Mouse (Mus musculus): ENCODE results near the gene Gm28372.

Gene Gm28372

DNA sequence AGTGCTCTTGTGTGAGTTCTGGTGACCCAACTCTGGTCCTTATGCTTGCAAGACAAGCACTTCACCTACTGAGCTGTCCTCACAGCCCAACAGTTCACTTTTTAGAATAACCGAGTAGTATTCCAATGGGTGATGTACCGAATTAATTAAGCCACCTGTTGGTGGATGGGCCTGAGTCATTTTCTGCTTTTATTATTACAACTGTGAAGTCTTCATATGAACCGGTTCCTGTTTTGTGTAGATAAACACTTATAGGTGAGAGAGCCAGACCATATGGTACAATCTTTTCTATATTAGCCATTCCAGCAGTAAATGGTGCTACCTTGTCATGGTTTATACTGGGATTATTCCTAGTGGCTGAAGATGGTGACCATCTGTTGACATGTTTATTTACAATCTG, 7.7 kb downstream of the Gm28372 start:
- no peak for DNase-seq

DNA sequence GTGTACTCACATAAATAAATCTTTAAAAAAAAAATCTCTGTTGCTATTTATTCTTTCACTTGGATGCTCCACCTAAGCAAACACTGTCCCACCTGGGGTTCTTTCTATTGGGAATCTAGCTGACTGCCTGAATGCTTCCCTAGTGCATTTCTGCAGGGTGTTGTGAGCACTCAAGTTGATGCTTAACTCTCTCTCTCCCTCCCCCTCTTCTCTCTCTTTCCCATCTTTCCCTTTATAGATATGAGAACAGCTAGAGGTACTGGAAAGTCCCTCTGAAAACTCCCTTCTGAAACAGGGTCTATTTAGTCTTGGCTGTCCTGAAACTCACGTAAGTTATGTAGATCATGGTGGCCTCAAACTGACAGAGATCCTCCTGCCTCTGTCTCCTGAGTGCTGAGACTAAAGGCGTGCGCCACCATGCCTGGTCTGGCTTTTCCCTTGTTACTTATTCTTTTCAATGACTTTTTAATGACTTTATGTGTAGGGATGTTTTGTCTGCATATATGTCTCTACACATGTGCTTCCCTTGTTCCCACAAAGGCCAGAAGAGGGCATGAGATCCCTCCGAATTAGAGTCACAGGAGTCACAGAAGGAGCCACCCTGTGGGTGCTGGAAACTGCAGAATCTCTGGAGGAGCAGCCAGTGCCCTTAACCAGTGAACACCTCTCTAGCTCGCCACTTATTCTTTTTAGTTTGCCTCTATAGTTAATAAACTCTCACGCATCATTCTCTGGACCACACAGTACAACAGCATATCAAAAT, 9.2 kb downstream of the Gm28372 start:
- peak in 1 of 2 experiments; percentile 31 for DNase-seq

DNA sequence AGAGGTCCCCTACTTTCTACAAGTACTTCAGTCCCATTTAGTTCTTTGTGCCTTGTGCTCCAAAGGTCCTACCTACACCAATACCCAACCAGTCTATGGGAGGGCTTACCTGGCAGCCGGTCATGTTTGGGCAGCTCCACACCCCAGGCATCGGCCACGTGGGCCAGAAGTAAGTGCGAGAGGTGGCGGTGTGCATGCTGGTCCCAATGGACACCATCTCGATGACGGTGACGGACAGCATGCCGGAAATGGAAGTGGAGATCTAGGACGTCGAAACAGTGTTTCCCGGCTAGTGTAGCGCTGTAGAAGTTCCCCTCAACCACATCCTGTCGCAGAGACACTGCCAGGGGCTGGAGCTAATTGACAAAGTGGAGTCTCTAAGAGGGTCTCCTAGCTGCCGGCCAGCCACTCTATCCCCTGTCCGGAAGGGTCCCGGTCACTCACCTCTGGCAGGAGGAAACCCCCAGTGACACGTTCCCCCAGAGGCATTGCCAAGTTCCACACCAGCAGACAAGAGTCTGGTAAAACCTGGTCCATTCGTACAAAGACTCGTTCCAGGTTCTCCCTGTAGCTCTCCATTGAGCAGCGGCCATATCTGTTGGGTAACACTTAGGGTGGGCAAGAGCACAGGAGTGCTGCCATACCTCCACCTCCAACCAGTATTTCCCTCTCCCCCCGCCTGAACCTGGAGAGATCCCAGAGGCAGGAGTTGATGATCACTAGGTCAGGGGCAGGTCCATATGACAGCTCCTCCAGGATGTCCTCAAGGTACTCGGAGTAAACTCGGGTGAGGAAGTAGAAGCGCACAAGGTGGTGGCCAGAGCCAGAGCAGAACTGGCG, 17.0 kb downstream of the Gm28372 start:
- peak in 1 of 2 experiments; percentile 48 for DNase-seq

GRCm38 (mm10) chr2:130423397-130424125, 18.5 kb downstream of the Gm28372 start:
- DNase-seq: peak; percentile 77 to 88

DNA sequence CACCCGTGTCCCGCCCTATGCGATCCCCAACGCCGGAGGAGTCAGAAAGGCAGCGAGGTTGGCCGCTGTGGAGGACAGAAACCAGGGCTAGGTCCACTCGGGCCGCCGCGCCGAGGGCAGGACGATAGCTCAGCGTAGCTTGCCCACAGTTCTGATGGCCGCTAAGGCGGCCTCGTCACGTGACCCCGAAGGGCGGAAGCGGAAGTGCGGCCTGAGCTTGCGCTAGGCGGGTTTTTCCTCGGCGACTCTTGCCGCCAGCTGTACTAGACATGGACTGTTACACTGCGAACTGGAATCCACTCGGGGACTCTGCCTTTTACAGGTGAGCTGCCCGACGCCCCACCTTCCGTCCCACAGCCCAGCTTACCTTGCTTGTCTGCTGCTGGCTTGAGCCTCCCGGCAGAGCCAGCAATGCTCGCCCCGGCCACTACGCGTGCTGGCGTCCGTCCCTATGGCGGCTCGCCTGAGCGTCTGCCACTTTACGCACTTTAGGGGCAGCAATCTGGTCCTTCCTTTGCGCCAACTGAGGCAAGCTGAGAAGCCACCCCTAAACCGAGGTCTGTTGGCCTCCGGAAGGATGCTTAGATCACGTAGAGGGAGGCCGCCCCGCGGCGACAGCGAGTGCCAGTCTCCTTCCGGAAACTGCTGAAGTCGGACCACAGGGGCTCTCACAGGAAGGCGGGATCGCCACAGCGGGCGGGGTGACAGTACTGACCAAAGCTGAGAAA, 19.3 kb downstream of the Gm28372 start, which contains the start of the genes Vps16 and Pced1a:
Gene Vps16, plus strand, starts transcription at position 214 of the 728 bp plus-strand sequence.
Gene Pced1a, minus strand, starts transcription at position 576 of the 728 bp plus-strand sequence.
- peak; percentile 93 to 96 for DNase-seq

- DNase-seq: no peak
These were observed 20.1 kb downstream of the Gm28372 start for GRCm38 (mm10) chr2:130425112-130425511.

- no peak for DNase-seq
These were observed 24.8 kb downstream of the Gm28372 start for GRCm38 (mm10) chr2:130429851-130430250.

- no peak for DNase-seq
These were observed 25.4 kb downstream of the Gm28372 start for GRCm38 (mm10) chr2:130430484-130430883.

- no peak for DNase-seq
These were observed 27.1 kb downstream of the Gm28372 start for GRCm38 (mm10) chr2:130432157-130432556.

- DNase-seq: peak in 1 of 2 experiments; percentile 72
These were observed 28.1 kb downstream of the Gm28372 start for GRCm38 (mm10) chr2:130433152-130433551.

DNA sequence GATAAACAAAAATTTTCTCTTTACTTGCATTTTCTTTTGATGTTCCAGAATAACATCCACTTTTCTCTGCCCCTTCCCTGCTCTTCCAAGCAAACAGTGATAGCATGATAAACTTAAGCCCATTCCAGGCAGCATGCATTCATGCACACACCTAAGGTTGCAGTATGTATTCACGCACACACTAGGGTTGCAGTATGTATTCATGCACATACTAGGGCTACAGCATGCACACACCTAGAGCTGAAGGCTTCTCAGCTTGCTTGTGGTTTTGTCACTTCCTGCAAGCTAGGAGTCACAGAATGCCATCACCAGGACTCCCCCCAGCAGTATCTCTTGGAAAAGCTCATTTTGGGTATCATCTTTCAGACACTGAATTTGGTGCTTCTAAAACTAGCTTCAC, 31.7 kb downstream of the Gm28372 start:
- no peak for DNase-seq

DNA sequence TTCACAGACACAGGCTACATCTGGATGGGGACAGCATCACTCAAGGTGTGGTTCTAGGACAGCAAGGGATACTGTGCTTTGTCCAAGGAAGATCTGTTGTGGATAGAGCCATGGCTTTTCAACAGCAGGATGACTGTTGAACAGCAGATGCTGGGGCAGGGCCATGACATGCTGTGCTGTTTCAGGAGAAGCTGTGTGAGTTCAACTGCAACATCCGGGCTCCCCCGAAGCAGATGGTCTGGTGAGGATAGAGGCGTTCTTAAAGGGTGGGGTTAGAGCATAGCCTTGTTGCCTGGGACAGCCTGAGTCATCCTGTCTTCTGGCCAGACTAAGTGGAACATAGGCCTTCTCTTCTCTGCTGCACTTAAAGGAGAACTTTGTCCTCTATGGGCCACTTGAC, 33.8 kb downstream of the Gm28372 start:
- DNase-seq: no peak

- DNase-seq: no peak
These were observed 34.9 kb downstream of the Gm28372 start for GRCm38 (mm10) chr2:130439840-130440480.

GRCm38 (mm10) chr2:130442162-130442561, 37.1 kb downstream of the Gm28372 start:
- DNase-seq: no peak

DNA sequence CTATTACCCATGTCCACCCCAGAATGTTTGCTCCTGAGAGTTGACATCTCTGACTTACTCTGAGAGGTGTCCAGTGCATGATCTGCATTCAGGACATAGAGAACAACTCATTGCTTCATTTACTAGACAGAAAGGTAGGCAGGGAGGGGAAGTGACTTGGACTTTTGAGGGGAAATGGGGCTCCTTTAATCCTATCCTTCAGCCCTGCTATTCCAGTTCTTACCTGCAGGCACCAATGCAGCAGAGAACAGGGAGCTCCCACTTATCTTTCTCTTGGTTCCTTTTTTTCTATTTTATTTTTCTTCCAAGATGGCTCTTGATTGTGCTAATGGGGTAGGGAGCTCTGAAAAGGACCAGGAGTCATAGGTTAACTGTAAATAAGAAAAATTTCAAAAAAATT, 43.4 kb downstream of the Gm28372 start:
- DNase-seq: no peak

- DNase-seq: peak in 1 of 2 experiments; percentile 27
These were observed 44.2 kb downstream of the Gm28372 start for GRCm38 (mm10) chr2:130449021-130449793.

DNA sequence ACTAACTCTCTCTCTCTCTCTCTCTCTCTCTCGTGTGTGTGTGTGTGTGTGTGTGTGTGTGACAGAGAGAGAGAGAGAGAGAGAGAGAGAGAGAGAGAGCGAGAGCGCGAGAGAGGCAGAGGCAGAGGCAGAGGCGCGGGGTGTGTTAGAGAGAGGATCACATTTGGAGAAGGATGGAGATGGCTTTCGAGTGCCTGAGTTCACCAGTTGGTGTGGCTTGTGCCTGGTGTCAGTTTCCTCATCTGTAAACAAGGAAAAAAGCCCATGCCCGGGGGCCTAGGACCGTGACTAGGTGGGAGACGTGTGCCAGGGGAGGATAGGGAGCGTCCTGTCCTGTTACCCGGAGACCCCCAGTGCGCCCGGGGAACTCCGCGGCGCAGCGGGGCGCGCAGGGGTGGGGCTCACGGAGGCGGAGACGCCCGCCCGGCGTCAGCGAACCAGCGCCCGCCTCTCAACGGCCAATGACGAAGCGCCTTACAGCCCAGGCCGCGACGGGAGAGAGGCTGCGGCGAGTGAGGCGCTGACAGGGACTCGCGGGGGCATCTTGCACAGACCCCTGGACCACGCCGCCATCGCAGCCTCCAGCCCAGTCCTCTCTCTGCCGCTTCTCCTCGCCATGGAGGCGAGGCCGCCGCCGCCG, 44.9 kb downstream of the Gm28372 start, which contains the start of gene Ptpra:
Gene Ptpra, plus strand, starts transcription at position 485 of the 640 bp plus-strand sequence.
- DNase-seq: peak; percentile 90 to 95

- DNase-seq: peak; percentile 64 to 86
These were observed 45.4 kb downstream of the Gm28372 start for GRCm38 (mm10) chr2:130450434-130450796.

DNA sequence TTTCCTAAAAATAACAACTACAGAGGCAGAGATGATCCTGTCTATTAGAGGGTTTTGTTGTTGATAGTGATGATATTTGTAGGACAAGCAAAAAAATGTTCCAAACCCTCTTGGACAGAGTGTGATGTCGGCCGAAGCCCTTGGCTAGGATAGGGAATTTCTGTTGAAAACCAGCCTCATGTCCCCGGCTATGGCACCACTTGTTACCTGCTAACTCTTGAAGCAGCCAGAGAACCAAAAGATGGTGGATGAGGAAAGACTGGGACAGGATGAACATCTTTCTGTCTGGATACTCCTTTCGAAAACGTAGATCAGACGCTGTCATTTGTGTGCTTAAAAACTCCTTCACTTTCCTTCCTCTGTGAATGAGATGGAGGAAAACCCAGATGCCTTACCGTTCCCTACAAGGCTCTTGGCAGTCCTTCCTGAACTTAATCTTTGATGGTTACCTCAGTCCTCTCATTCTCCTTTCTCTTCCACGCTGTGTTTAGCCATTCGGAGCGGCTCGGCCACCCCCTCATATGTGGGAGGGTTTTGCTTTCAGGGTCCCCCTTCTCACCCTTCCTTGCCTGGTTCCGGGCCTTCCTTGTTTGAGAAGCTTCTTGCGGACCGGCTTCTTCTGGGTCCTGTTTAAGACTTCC, 46.2 kb downstream of the Gm28372 start:
- no peak for DNase-seq

DNA sequence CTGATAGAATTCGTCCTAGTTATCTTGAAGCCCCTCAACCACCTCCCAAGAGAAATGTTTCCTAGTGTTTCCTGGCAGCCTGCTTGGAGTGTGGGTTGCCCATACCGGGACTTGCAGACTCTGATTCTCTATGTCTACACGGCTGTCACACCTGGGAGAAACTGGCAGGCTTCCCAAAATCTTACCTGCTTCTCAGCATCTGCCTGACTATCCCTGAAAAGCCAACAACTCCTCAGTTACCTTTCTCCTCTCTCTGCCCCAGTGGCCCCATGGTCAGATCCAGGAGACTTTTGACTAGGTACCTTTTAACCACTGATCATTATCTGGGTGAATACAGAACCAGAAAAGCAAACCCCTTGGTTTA, 46.7 kb downstream of the Gm28372 start:
- no peak for DNase-seq

All from kidney, postnatal 25 days (tissue).